Mouse (Mus musculus) kidney, adult 2 months (tissue): ENCODE measurements at regions not wholly inside any gene's neighbourhood (a gene's known extent, or its start where the extent isn't known, plus 50 kb on each side); places are given as distances from the start of the nearest gene placed in this dataset.
A peak's percentile ranks its signal among the peaks of the same experiment; 100 is the strongest.

ENCODE experiments used
- DNase-seq: peaks from one replicate; pipeline ENCODE4 v3.0.0; 2021
- H3K27ac ChIP-seq: fragments of 200-500 bp; 2 replicates; pipeline ENCODE4 v1.5.1; 2012; ENCODE audit warnings: low read depth, low read length, control low read depth, inconsistent platforms; ENCODE audit not compliant: insufficient read depth
- H3K27me3 ChIP-seq: fragments of 200-500 bp; replicated peaks from 2 replicates; pipeline ENCODE4 v1.6.1; 2012; ENCODE audit warnings: mild to moderate bottlenecking, moderate library complexity, low read length, inconsistent platforms; ENCODE audit not compliant: control insufficient read depth, insufficient read depth
- H3K36me3 ChIP-seq: fragments of 200-500 bp; 2 replicates; pipeline ENCODE4 v1.6.1; 2012; ENCODE audit warnings: mild to moderate bottlenecking, moderate library complexity, low read length, inconsistent platforms; ENCODE audit not compliant: control insufficient read depth, insufficient read depth
- H3K4me1 ChIP-seq: fragments of 200-500 bp; 2 replicates; pipeline ENCODE4 v1.6.1; 2011; ENCODE audit warnings: low read length; ENCODE audit not compliant: control insufficient read depth, insufficient read depth
- H3K4me3 ChIP-seq: fragments of 200-500 bp; 2 replicates; pipeline ENCODE4 v1.5.1; 2011; ENCODE audit warnings: mild to moderate bottlenecking, low read depth, low read length, control low read depth; ENCODE audit not compliant: insufficient read depth
- CTCF ChIP-seq: fragments of 200-500 bp; conservative IDR thresholded peaks from 2 replicates; pipeline ENCODE4 v1.5.1; 2011; ENCODE audit warnings: low read depth, mild to moderate bottlenecking, control low read depth, low read length, moderate library complexity, mixed read lengths; ENCODE audit not compliant: insufficient read depth, insufficient read length
- POLR2A ChIP-seq: fragments of 200-500 bp; IDR thresholded peaks from one replicate; pipeline ENCODE4 v1.6.1; 2011; ENCODE audit warnings: low read depth, low read length, control low read depth
- WGBS: fragments of 180-500 bp; shearing (Covaris S2); methylation state at CpG from one replicate; pipeline ENCODE4 v1.1.7; 2018; 5-methylcytosine and 5-hydroxymethylcytosine counted together

GRCm38 (mm10) chr1:184579475-184579874, 152.9 kb downstream of the Hlx start:
- TF ChIP-seq POLR2A: no peak
- no peak for TF ChIP-seq CTCF
- Histone ChIP-seq H3K36me3 (no peaks in the 10 kb centered on the region), H3K27ac (no peak overlapping the region), H3K4me1 (no peaks in the 10 kb centered on the region), H3K4me3 (no peak overlapping the region), H3K27me3 (no peaks in the 10 kb centered on the region)
- WGBS: 72% methylated on average over 3 of the region's 3 CpGs
- no peak for DNase-seq

GRCm38 (mm10) chr1:184576527-184576926, 155.9 kb downstream of the Hlx start:
- H3K4me3 ChIP-seq: no peak overlapping the region
- 74% methylated on average over 7 of the region's 7 CpGs for WGBS
- DNase-seq: no peak

GRCm38 (mm10) chr1:184573325-184573724, 159.1 kb downstream of the Hlx start:
- H3K4me3 ChIP-seq: no peak overlapping the region
- H3K27me3 ChIP-seq: no peaks in the 10 kb centered on the region
- no peaks in the 10 kb centered on the region for H3K36me3 ChIP-seq
- peak; percentile 6 for DNase-seq
- no peaks in the 10 kb centered on the region for H3K4me1 ChIP-seq
- WGBS: 52% methylated on average over 7 of the region's 7 CpGs
- no peak for TF ChIP-seq POLR2A
- no peak for TF ChIP-seq CTCF
- no peak overlapping the region for H3K27ac ChIP-seq

More at GRCm38 (mm10) chr1:184576527-184576926, 155.9 kb downstream of the Hlx start:
- Histone ChIP-seq H3K4me1 (no peaks in the 10 kb centered on the region), H3K36me3 (no peaks in the 10 kb centered on the region), H3K27me3 (no peaks in the 10 kb centered on the region), H3K27ac (no peak overlapping the region)
- no peak for TF ChIP-seq POLR2A
- TF ChIP-seq CTCF: no peak

GRCm38 (mm10) chr1:184570681-184571080, 161.7 kb downstream of the Hlx start:
- Histone ChIP-seq H3K36me3 (no peaks in the 10 kb centered on the region), H3K27ac (no peak overlapping the region), H3K4me3 (no peak overlapping the region), H3K27me3 (no peaks in the 10 kb centered on the region), H3K4me1 (no peaks in the 10 kb centered on the region)
- DNase-seq: no peak
- WGBS: 90% methylated on average over 5 of the region's 5 CpGs
- TF ChIP-seq POLR2A (no peak), CTCF (no peak)

GRCm38 (mm10) chr1:184562926-184563325, 169.5 kb downstream of the Hlx start:
- TF ChIP-seq CTCF: no peak
- no peak for TF ChIP-seq POLR2A
- Histone ChIP-seq H3K27me3 (no peaks in the 10 kb centered on the region), H3K4me3 (no peak overlapping the region), H3K4me1 (no peaks in the 10 kb centered on the region), H3K36me3 (no peaks in the 10 kb centered on the region), H3K27ac (no peak overlapping the region)
- DNase-seq: no peak
- 87% methylated on average over 4 of the region's 4 CpGs for WGBS

- Histone ChIP-seq H3K36me3 (no peaks in the 10 kb centered on the region), H3K4me3 (no peak overlapping the region), H3K27me3 (no peaks in the 10 kb centered on the region), H3K27ac (no peak overlapping the region), H3K4me1 (no peaks in the 10 kb centered on the region)
- no peak for TF ChIP-seq POLR2A
- no peak for TF ChIP-seq CTCF
- DNase-seq: no peak
- 95% methylated on average over 5 of the region's 5 CpGs for WGBS
Observed at GRCm38 (mm10) chr1:184562239-184562638, 170.2 kb downstream of the Hlx start.

- 74% methylated on average over 7 of the region's 7 CpGs for WGBS
- no peaks in the 10 kb centered on the region for H3K4me1 ChIP-seq
- no peak for DNase-seq
- no peak overlapping the region for H3K27ac ChIP-seq
- no peak for TF ChIP-seq CTCF
- no peak for TF ChIP-seq POLR2A
- no peak overlapping the region for H3K4me3 ChIP-seq
- H3K27me3 ChIP-seq: no peaks in the 10 kb centered on the region
- H3K36me3 ChIP-seq: no peaks in the 10 kb centered on the region
Observed at GRCm38 (mm10) chr1:184559543-184559942, 172.9 kb downstream of the Hlx start.

- H3K27ac ChIP-seq: no peak overlapping the region
- H3K4me3 ChIP-seq: no peak overlapping the region
- TF ChIP-seq CTCF (no peak), POLR2A (no peak)
- no peaks in the 10 kb centered on the region for H3K4me1 ChIP-seq
- H3K36me3 ChIP-seq: no peaks in the 10 kb centered on the region
- no peak for DNase-seq
- no peaks in the 10 kb centered on the region; the same call in 1 of the 2 replicates for H3K27me3 ChIP-seq
Observed at GRCm38 (mm10) chr1:184553791-184554190, 178.6 kb downstream of the Hlx start.
